9 mouse cellular contexts compared by ENCODE assay signal in the genomic region with DNA sequence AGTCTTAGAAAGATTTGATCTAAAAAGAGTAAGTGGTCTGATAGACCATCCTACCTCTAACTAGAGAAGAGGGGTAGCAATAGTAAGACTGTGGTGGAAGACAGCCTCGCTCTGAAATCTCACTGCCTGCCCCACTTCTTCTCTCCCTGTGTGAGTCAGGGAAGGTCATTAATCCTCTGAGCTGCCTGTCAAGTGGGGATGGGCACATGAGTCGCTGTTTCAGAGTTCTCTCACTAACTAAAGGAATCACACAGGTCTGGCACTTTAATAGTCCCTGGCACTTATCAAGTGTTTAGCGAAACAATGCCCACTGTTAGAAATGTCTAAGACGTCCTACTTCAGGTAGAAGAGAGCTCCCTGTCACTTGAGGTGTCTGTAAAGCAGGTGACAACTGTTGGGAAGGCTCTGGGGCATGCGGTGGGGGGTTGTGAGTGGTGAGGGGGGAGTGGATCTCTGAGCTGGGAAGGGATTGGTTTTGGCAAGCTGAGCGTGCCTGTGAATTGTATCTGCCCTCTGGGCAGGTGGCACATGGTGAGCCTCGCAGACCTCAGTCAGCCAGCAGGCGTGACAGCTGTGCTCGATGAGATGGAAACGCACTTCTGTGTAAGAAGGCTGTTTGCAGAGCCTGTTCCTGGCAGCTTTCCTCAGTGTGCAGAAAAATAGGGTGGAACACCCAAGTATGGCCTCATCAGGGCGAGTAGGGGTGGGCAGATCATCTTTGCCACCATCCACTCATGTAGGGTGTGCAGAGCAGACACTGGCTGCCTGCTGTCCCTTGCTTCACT. TPM values are rescaled to one million over a fixed set of nuclear protein-coding genes. Genes with fewer than 3 reads are reported as not detected.
DNase-seq lines count a peak whose midpoint lies in the region; ATAC-seq and TF ChIP-seq lines count a peak whose summit lies in the region.
"Had no signal": no experiment of that assay in that cellular context is flagged by ENCODE, and none has a peak within 500 bp of the region (broad histone marks: within the 10 kb centered on the region; RNA-seq: fewer than 3 reads in every experiment).

No protein-coding gene starts in this region.

- no peak overlapping the region for H3K9ac ChIP-seq in midbrain, postnatal 0 days (replicated peaks; ENCODE audit: low read length, poor library complexity, severe bottlenecking)
- H3K9ac ChIP-seq in intestine, postnatal 0 days (ENCODE audit: low read depth, low read length): no peak overlapping the region
- H3K9ac ChIP-seq: embryonic facial prominence, embryonic 13.5 days had no signal

- 0 out of 2 replicates have a peak, but pooled peaks have one; percentile 18 for ATAC-seq in midbrain, postnatal 0 days (ENCODE audit: low FRiP score)
- no peak for ATAC-seq in intestine, postnatal 0 days

- H3K36me3 ChIP-seq in hindbrain, embryonic 10.5 days: no peaks in the 10 kb centered on the region
- H3K36me3 ChIP-seq in midbrain, postnatal 0 days (ENCODE audit: insufficient read depth, low read length): no peaks in the 10 kb centered on the region
- H3K36me3 ChIP-seq in intestine, postnatal 0 days (ENCODE audit: control insufficient read depth, insufficient read depth): no peaks in the 10 kb centered on the region
- H3K36me3 ChIP-seq: embryonic facial prominence, embryonic 13.5 days had no signal

- no peaks in the 10 kb centered on the region for H3K9me3 ChIP-seq in hindbrain, embryonic 10.5 days
- no peaks in the 10 kb centered on the region for H3K9me3 ChIP-seq in midbrain, postnatal 0 days (ENCODE audit: low read length)
- H3K9me3 ChIP-seq in intestine, postnatal 0 days (ENCODE audit: control insufficient read depth): no peaks in the 10 kb centered on the region
- H3K9me3 ChIP-seq: embryonic facial prominence, embryonic 13.5 days had no signal

- no peak for TF ChIP-seq POLR2A in cerebellum, adult 2 months (IDR thresholded peaks at IDR 0.05; ENCODE audit: borderline replicate concordance, insufficient read depth, low read length)

- no peaks in the 10 kb centered on the region for H3K27me3 ChIP-seq in cerebellum, adult 2 months (ENCODE audit: control insufficient read depth, insufficient read depth, low read length)
- H3K27me3 ChIP-seq in hindbrain, embryonic 10.5 days (ENCODE audit: insufficient read depth, poor library complexity, severe bottlenecking): 0 out of 2 replicates have a peak, but pooled peaks cover 7% of the 10 kb centered on the region
- no peaks in the 10 kb centered on the region for H3K27me3 ChIP-seq in midbrain, postnatal 0 days (ENCODE audit: insufficient read depth, low read length)
- no peaks in the 10 kb centered on the region for H3K27me3 ChIP-seq in intestine, postnatal 0 days (replicated peaks; ENCODE audit: control insufficient read depth, insufficient read depth, low read length)
- H3K27me3 ChIP-seq: embryonic facial prominence, embryonic 13.5 days had no signal

- DNase-seq in cerebellum, adult 2 months: peak; percentile 31 to 45
- no peak for DNase-seq in cerebellum, adult 11 months
- peak; percentile 41 for DNase-seq in NIH3T3 (ENCODE audit: low read depth)
- peak; percentile 33 for DNase-seq in hindbrain, embryonic 10.5 days (ENCODE audit: low spot score)
- DNase-seq in midbrain, postnatal 0 days (ENCODE audit: low spot score): peak; percentile 90
- DNase-seq in ovary, postnatal 10 days (ENCODE audit: low spot score): no peak
- DNase-seq in natural killer cell, adult 2 months (ENCODE audit: low spot score in 2 of 2): no peak

- H3K4me3 ChIP-seq in cerebellum, adult 2 months (replicated peaks; ENCODE audit: insufficient read depth, low read depth, low read length): no peak overlapping the region
- no peak overlapping the region for H3K4me3 ChIP-seq in hindbrain, embryonic 10.5 days
- H3K4me3 ChIP-seq in midbrain, postnatal 0 days (ENCODE audit: low read depth, low read length): no peak overlapping the region
- H3K4me3 ChIP-seq in intestine, postnatal 0 days (ENCODE audit: low read depth, low read length): no peak overlapping the region
- H3K4me3 ChIP-seq: embryonic facial prominence, embryonic 13.5 days had no signal

- no peak for TF ChIP-seq CTCF in cerebellum, adult 2 months (IDR thresholded peaks at IDR 0.05; ENCODE audit: borderline replicate concordance, insufficient read depth, low read depth, low read length)
- TF ChIP-seq CTCF in midbrain, postnatal 0 days (IDR thresholded peaks at IDR 0.05): no peak
- no peak for TF ChIP-seq CTCF in intestine, postnatal 0 days (IDR thresholded peaks at IDR 0.05; ENCODE audit: low read depth)

- H3K4me2 ChIP-seq in midbrain, postnatal 0 days (ENCODE audit: low read depth, low read length, poor library complexity, severe bottlenecking): no peak overlapping the region
- no peak overlapping the region for H3K4me2 ChIP-seq in intestine, postnatal 0 days (replicated peaks; ENCODE audit: low read depth)
- H3K4me2 ChIP-seq: embryonic facial prominence, embryonic 13.5 days had no signal

- H3K4me1 ChIP-seq in cerebellum, adult 2 months (ENCODE audit: control insufficient read depth, insufficient read depth, low read length): peaks cover 19% of the 10 kb centered on the region
- H3K4me1 ChIP-seq in hindbrain, embryonic 10.5 days (replicated peaks): peaks cover 28% of the 10 kb centered on the region
- no peaks in the 10 kb centered on the region for H3K4me1 ChIP-seq in midbrain, postnatal 0 days (ENCODE audit: insufficient read depth, low read length)
- no peaks in the 10 kb centered on the region for H3K4me1 ChIP-seq in intestine, postnatal 0 days (replicated peaks; ENCODE audit: control insufficient read depth, insufficient read depth, low read length)

- H3K27ac ChIP-seq in cerebellum, adult 2 months (ENCODE audit: insufficient read depth, low read length): no peak overlapping the region
- peak overlapping the region; percentile 69 for H3K27ac ChIP-seq in hindbrain, embryonic 10.5 days
- no peak overlapping the region for H3K27ac ChIP-seq in midbrain, postnatal 0 days (ENCODE audit: low read depth, low read length)
- no peak overlapping the region for H3K27ac ChIP-seq in intestine, postnatal 0 days (ENCODE audit: low read depth, low read length)
- H3K27ac ChIP-seq: embryonic facial prominence, embryonic 13.5 days had no signal

- WGBS in cerebellum, adult 2 months: 30% methylated on average over 11 of the region's 11 CpGs
- WGBS in hindbrain, embryonic 10.5 days: 58% methylated on average over 11 of the region's 11 CpGs
- WGBS in midbrain, postnatal 0 days: 37% methylated on average over 11 of the region's 11 CpGs
- WGBS in intestine, postnatal 0 days: 63% methylated on average over 11 of the region's 11 CpGs

RNA-seq across cellular contexts. Expression of a gene that starts 57.9 kb away (rescaled TPM):
- 0.24 and 0.26 TPM in 2 replicates for polyA plus RNA-seq in cerebellum, adult 2 months (2012; rRNA removed)
- polyA plus RNA-seq in hindbrain, embryonic 10.5 days (2016; fragmentation: Nextera tagmentation; extraction: Ambion mirVana): 1.4 and 2.2 TPM in 2 replicates
- 0.93 and 0.94 TPM in 2 replicates for total RNA-seq in midbrain, postnatal 0 days (2014; rRNA removed)
- 1.5 and 1.7 TPM in 2 replicates for polyA plus RNA-seq in midbrain, postnatal 0 days (2015; fragmentation: Nextera tagmentation; extraction: Ambion mirVana)
- 6.3 and 7.1 TPM in 2 replicates for polyA plus RNA-seq in intestine, postnatal 0 days (2015; fragmentation: Nextera tagmentation; extraction: Ambion mirVana)

Comparison
In these comparisons a context has a peak if more than half of its experiments do, and no peak if none do; other contexts are left out.
1. DNase-seq: peak in cerebellum, adult 2 months (2 of 2), NIH3T3 (single experiment), hindbrain, embryonic 10.5 days (single experiment) and midbrain, postnatal 0 days (single experiment); none in cerebellum, adult 11 months (single experiment), ovary, postnatal 10 days (single experiment) and natural killer cell, adult 2 months (0 of 2).